26 mouse cellular contexts compared by ENCODE assay signal in the genomic region with DNA sequence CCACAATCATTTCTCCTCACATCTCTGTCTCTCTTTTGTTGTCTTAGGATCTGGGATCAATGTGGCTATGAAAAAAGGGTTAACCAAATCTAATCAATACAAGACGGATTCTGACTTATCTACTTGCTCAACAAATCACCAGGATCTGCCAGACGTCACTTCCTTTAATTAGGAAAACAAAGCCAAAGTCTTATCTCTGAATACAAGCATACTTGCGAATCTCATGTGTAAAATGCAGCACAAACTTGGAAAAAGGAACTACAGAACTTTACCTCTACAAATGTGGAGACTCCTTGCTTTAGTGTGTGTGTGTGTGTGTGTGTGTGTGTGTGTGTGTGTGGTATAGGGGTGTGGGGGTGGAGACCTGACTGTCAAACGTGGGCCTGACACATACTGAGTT. TPM values are rescaled to one million over a fixed set of nuclear protein-coding genes. Genes with fewer than 3 reads are reported as not detected.
DNase-seq lines count a peak whose midpoint lies in the region; ATAC-seq and TF ChIP-seq lines count a peak whose summit lies in the region.
"Had no signal": no experiment of that assay in that cellular context is flagged by ENCODE, and none has a peak within 500 bp of the region (broad histone marks: within the 10 kb centered on the region; RNA-seq: fewer than 3 reads in every experiment).

No protein-coding gene starts in this region.

- H3K36me3 ChIP-seq in heart, embryonic 10.5 days: no peaks in the 10 kb centered on the region
- peaks cover 27% of the 10 kb centered on the region for H3K36me3 ChIP-seq in G1E (replicated peaks)
- H3K36me3 ChIP-seq: embryonic facial prominence, embryonic 13.5 days; embryonic facial prominence, embryonic 15.5 days; forebrain, embryonic 12.5 days had no signal

- no peaks in the 10 kb centered on the region for H3K9me3 ChIP-seq in heart, embryonic 10.5 days
- no peaks in the 10 kb centered on the region for H3K9me3 ChIP-seq in G1E (replicated peaks)
- H3K9me3 ChIP-seq: embryonic facial prominence, embryonic 13.5 days; embryonic facial prominence, embryonic 15.5 days; forebrain, embryonic 10.5 days; forebrain, embryonic 12.5 days had no signal

- H3K4me1 ChIP-seq in heart, embryonic 10.5 days: peaks cover 31% of the 10 kb centered on the region
- H3K4me1 ChIP-seq in G1E (ENCODE audit: insufficient read depth, low read depth, low read length): peaks cover 81% of the 10 kb centered on the region

- DNase-seq in heart, embryonic 10.5 days (ENCODE audit: low spot score): peak; percentile 51
- DNase-seq in heart, adult 18-20 months: no peak
- DNase-seq in G1E (ENCODE audit: low spot score): no peak
- DNase-seq in adrenal gland, postnatal 14 days: no peak
- DNase-seq: adrenal gland, adult 8-10 months; adrenal gland, postnatal 25 days; B cell, adult 2 months; cerebellum, adult 11 months; cerebellum, adult 18-20 months; cerebellum, adult 8-10 months; cerebellum, adult 9-11 months; cerebellum, postnatal 14 days; cerebellum, postnatal 36 days; embryo, embryonic 11 days; forebrain, postnatal 0 days had no signal

- H3K4me3 ChIP-seq in heart, embryonic 10.5 days: no peak overlapping the region
- H3K4me3 ChIP-seq in G1E (ENCODE audit: low read depth, low read length): no peak overlapping the region
- H3K4me3 ChIP-seq: embryonic facial prominence, embryonic 13.5 days; embryonic facial prominence, embryonic 15.5 days; erythroblast, embryonic 14.5 days; forebrain, embryonic 10.5 days; forebrain, embryonic 12.5 days had no signal

- 43% methylated on average over 4 of the region's 4 CpGs for WGBS in heart, embryonic 10.5 days

- peak; percentile 22; the same call in 1 of the 2 replicates for ATAC-seq in G1E (ENCODE audit: extremely low read depth, insufficient number of reproducible peaks, low FRiP score, poor library complexity, severe bottlenecking)
- ATAC-seq in megakaryocyte progenitor cell, adult 5-6 weeks (replicated peaks; ENCODE audit: poor library complexity): 0 out of 2 replicates have a peak, but pooled peaks have one; percentile 20
- ATAC-seq: activated CD4-positive, CD25-positive, alpha-beta regulatory T cell, adult 4 months; CD4-positive, CD25-positive, alpha-beta regulatory T cell, adult 4 months; forebrain, embryonic 14.5 days; forebrain, postnatal 0 days; Patski had no signal

- no peak overlapping the region for H3K27ac ChIP-seq in heart, embryonic 10.5 days
- H3K27ac ChIP-seq: embryonic facial prominence, embryonic 13.5 days; embryonic facial prominence, embryonic 15.5 days; forebrain, embryonic 10.5 days; forebrain, embryonic 12.5 days had no signal

- TF ChIP-seq CTCF in G1E (IDR thresholded peaks at IDR 0.05; ENCODE audit: low read depth, low read length): no peak

- no peaks in the 10 kb centered on the region for H3K27me3 ChIP-seq in heart, embryonic 10.5 days (ENCODE audit: insufficient read depth, poor library complexity, severe bottlenecking)
- no peaks in the 10 kb centered on the region for H3K27me3 ChIP-seq in G1E (ENCODE audit: insufficient read depth, low read length)
- H3K27me3 ChIP-seq: CH12.LX; embryonic facial prominence, embryonic 13.5 days; embryonic facial prominence, embryonic 15.5 days; forebrain, embryonic 12.5 days; Patski had no signal

RNA-seq across cellular contexts. Expression of a gene that starts 6.6 kb away (rescaled TPM):
- polyA plus RNA-seq in heart, embryonic 10.5 days (2016; fragmentation: Nextera tagmentation; extraction: Ambion mirVana): 46.8 and 58.0 TPM in 2 replicates
- 10 to 100 TPM; 20.1 to 20.4 TPM for total RNA-seq in heart, adult 18-20 months (2021)
- total RNA-seq in G1E (2014; fragmentation: Nextera tagmentation) (85.1 and 95.4 TPM in 2 replicates), G1E (2017) (46.4 and 55.1 TPM in 2 replicates)
- 89.0 and 94.5 TPM in 2 replicates for polyA plus RNA-seq in G1E (2012)
- 26.1 and 33.0 TPM in 2 replicates for total RNA-seq in megakaryocyte progenitor cell, adult 5-6 weeks (2015)
- 18.3 and 28.9 TPM in 2 replicates for total RNA-seq in megakaryocyte progenitor cell, adult 5-6 weeks (2017)
- total RNA-seq in adrenal gland, postnatal 14 days (2021): 27.2 and 30.6 TPM in 2 replicates
